Mouse (Mus musculus) brain, embryonic 14.5 days (tissue): ENCODE measurements around the gene Fam199x.

Source experiments
- CTCF ChIP-seq: fragments of 200-500 bp; IDR thresholded peaks from 2 replicates; pipeline ENCODE4 v1.5.1; 2012; ENCODE audit warnings: inconsistent platforms, mild to moderate bottlenecking, moderate library complexity, borderline replicate concordance; ENCODE audit not compliant: insufficient read depth, insufficient read length; ENCODE audit errors: extremely low read depth
- POLR2A ChIP-seq: fragments of 200-500 bp; IDR thresholded peaks from 2 replicates; pipeline ENCODE4 v1.6.1; 2012; ENCODE audit warnings: mild to moderate bottlenecking, inconsistent platforms, borderline replicate concordance; ENCODE audit not compliant: poor library complexity, insufficient read depth, insufficient read length, severe bottlenecking; ENCODE audit errors: extremely low read depth

DNA sequence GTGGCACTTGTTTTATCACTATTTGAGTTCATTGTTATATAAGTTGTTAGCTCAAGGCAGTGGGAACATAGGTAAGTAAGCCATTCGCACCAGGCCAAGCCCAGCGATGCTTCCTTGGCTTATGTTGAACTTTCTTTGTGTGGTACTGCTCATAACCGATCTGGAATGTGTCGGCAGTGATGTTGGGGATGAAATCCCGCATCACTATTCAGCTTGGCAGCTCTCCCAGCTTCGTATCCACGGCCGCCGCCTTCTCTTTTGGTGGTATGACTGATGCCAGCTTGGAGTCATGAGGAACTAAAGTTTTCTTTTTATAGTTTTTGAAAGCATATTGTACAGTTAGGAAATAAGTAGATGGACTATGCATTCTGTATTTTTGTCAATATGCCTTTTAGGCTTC lies 13.8 kb downstream of the Fam199x start:
- TF ChIP-seq CTCF (no peak), POLR2A (no peak)
